Mouse (Mus musculus): ENCODE data around the gene Ccdc110.

GRCm38 (mm10) chr8:45916496-45916895 is 17.9 kb upstream of the Ccdc110 start:
- TF ChIP-seq CTCF (IDR thresholded peaks at IDR 0.05; ENCODE audit: low read depth) (no peak), EP300 (optimal IDR thresholded peaks at IDR 0.05) (no peak)
